Mouse (Mus musculus) thymus, postnatal 36 days (tissue): Measurements from ENCODE around the gene Cdkl1.

Experiments used
- DNase-seq, 2 experiments: peaks; one replicate each; pipeline ENCODE4 v3.0.0; 2022; ENCODE audit warnings: mixed read lengths in 2 of 2

Gene Cdkl1

GRCm38 (mm10) chr12:69783247-69784025 is 7.6 kb downstream of the Cdkl1 start:
- no peak for DNase-seq

- no peak for DNase-seq
Observed at GRCm38 (mm10) chr12:69781935-69782650, 9.0 kb downstream of the Cdkl1 start.

GRCm38 (mm10) chr12:69781480-69781879 is 9.6 kb downstream of the Cdkl1 start:
- no peak for DNase-seq

- no peak for DNase-seq
Observed at GRCm38 (mm10) chr12:69777957-69778356, 13.1 kb downstream of the Cdkl1 start.

GRCm38 (mm10) chr12:69777341-69777730 is 13.7 kb downstream of the Cdkl1 start:
- no peak for DNase-seq

GRCm38 (mm10) chr12:69776607-69777340 is 14.3 kb downstream of the Cdkl1 start:
- peak; percentile 28 to 30 for DNase-seq

- no peak for DNase-seq
Observed at GRCm38 (mm10) chr12:69768841-69769240, 22.2 kb downstream of the Cdkl1 start.

- no peak for DNase-seq
Observed at GRCm38 (mm10) chr12:69767476-69768258, 23.4 kb downstream of the Cdkl1 start.

- no peak for DNase-seq
Observed at GRCm38 (mm10) chr12:69766185-69766904, 24.7 kb downstream of the Cdkl1 start.

- DNase-seq, result no peak
Observed at GRCm38 (mm10) chr12:69765543-69765942, 25.5 kb downstream of the Cdkl1 start.

GRCm38 (mm10) chr12:69761603-69762002 is 29.5 kb downstream of the Cdkl1 start:
- DNase-seq, result no peak

GRCm38 (mm10) chr12:69760743-69761406 is 30.2 kb downstream of the Cdkl1 start:
- DNase-seq, result no peak

GRCm38 (mm10) chr12:69760014-69760413 is 31.1 kb downstream of the Cdkl1 start:
- DNase-seq, result no peak

GRCm38 (mm10) chr12:69759267-69759885 is 31.7 kb downstream of the Cdkl1 start:
- no peak for DNase-seq

GRCm38 (mm10) chr12:69758221-69759185 is 32.6 kb downstream of the Cdkl1 start:
- DNase-seq, result no peak

GRCm38 (mm10) chr12:69757418-69758141 is 33.5 kb downstream of the Cdkl1 start:
- DNase-seq, result peak; percentile 72 to 75

GRCm38 (mm10) chr12:69756015-69756414 is 35.1 kb downstream of the Cdkl1 start:
- DNase-seq, result no peak

- DNase-seq, result no peak
Observed at GRCm38 (mm10) chr12:69753936-69754335, 37.1 kb downstream of the Cdkl1 start.

- no peak for DNase-seq
Observed at GRCm38 (mm10) chr12:69751864-69752341, 39.2 kb downstream of the Cdkl1 start.
